Mouse (Mus musculus) layer of hippocampus, adult 8-10 months (tissue): Measurements from ENCODE around the gene Stra6. TPM values are rescaled to one million over a fixed set of nuclear protein-coding genes. Genes with fewer than 3 reads are reported as not detected.
A peak's percentile ranks its signal among the peaks of the same experiment; 100 is the strongest.

ENCODE experiments used
- DNase-seq, 2 experiments: peaks; one replicate each; pipeline ENCODE4 v3.0.0; 2022; ENCODE audit warnings: low spot score in 2 of 2
- total RNA-seq, 4 experiments: library from RNA; stranded (reverse); gene quantifications; 2 replicates each; pipeline ENCODE4 v1.2.4; 2022

Gene Stra6
- total RNA-seq, 4 experiments from 2014 or later = 17.0 to 22.6 (median 18.2) TPM

- no peak for DNase-seq
Measured at GRCm38 (mm10) chr9:58049186-58049585, 14.4 kb upstream of the Stra6 start.

DNA sequence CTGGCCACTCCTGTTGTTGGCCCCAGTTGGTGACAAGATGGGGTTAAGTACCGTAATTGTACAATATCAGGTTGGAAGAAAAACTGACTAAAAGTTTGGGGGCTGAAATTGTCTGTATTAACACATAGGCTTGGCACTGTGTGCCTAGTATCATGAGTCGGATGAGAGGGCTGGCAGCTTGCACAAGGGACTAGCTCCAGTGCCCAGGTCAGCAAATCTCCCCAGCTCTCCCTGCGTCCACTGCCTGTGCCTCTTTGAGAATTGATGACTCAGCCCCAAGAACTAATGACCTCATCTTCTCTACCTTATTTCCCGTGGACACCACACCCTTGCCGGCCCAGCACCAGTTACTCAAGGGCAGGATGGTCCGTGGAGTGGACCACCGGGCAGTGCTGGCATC lies 13.7 kb upstream of the Stra6 start:
- no peak for DNase-seq

GRCm38 (mm10) chr9:58051937-58052336 lies 11.7 kb upstream of the Stra6 start:
- no peak for DNase-seq

GRCm38 (mm10) chr9:58053102-58053501 lies 10.5 kb upstream of the Stra6 start:
- DNase-seq = peak; percentile 44 to 72

DNA sequence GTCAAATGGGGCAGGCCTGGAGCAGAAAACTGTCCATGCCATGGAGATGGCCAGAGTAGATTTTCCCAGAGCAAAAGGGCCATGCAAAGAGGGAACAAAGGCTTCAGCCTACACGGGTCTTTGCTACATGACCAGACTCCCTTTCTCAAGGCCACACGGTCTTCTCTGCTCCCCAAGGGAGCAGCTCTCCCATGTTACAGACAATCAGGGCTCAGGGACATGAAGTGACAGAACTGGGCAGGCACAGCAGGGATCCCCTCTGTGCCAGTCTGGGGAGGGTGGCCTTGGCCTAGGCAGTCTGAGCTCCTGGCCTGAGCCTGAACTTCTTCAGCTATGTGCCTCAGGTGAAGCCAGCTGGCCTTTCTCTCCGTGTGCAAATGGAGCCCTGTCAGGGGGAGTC lies 10.0 kb upstream of the Stra6 start:
- DNase-seq = no peak

- DNase-seq = no peak
Measured at GRCm38 (mm10) chr9:58054032-58054431, 9.6 kb upstream of the Stra6 start.

- DNase-seq = no peak
Measured at GRCm38 (mm10) chr9:58055666-58056065, 7.9 kb upstream of the Stra6 start.

GRCm38 (mm10) chr9:58059920-58060319 lies 3.7 kb upstream of the Stra6 start:
- DNase-seq = no peak

- DNase-seq = no peak
Measured at GRCm38 (mm10) chr9:58060677-58061667, 2.6 kb upstream of the Stra6 start.

DNA sequence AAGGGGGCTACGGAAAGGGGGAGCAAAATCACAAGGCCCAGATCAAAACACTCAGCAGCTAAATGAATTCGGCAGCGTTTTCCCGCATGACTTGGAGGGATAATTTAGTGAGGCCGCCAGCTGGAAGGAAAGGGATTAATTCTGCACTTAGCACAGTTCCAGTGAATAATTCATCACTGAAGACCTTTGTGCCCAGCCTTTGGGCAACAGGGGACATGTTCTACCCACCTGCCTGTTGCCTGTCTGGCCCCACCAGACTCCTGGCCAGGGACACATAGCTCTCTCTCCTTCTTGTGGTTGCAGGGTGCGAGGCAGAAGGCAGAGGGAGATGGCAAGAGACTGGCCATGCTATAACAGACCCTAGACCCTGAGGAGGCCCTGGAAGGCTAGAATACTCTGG lies 1.9 kb downstream of the Stra6 start:
- DNase-seq = no peak

GRCm38 (mm10) chr9:58065977-58066730 lies 2.6 kb downstream of the Stra6 start:
- no peak for DNase-seq

- peak; percentile 57 to 75 for DNase-seq
Measured at GRCm38 (mm10) chr9:58066731-58067095, 3.1 kb downstream of the Stra6 start.

- DNase-seq = no peak
Measured at GRCm38 (mm10) chr9:58067546-58067945, 4.0 kb downstream of the Stra6 start.

- no peak for DNase-seq
Measured at GRCm38 (mm10) chr9:58074561-58074960, 11.0 kb downstream of the Stra6 start.

- no peak for DNase-seq
Measured at GRCm38 (mm10) chr9:58084586-58084985, 21.0 kb downstream of the Stra6 start.

DNA sequence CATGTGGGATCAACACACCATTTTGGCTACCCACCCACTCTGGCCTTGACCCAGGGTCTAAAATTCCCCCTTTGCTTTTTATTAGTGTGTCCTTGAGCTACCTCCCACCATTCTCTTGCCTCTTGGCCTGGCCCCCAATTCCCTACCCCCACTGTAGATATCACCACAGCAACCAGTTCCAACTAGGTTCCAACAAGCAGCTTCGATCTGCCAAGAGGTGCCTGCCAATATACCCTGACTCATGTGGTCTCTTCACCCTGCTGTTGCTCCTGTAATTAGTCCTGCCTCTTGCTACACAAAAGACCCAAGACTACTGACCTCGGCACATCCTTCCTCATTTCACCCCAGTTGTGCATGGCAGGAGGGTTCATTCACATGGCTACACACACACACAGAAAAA lies 21.5 kb downstream of the Stra6 start:
- DNase-seq = peak; percentile 65 to 72

GRCm38 (mm10) chr9:58086203-58086602 lies 22.6 kb downstream of the Stra6 start:
- DNase-seq = no peak

DNA sequence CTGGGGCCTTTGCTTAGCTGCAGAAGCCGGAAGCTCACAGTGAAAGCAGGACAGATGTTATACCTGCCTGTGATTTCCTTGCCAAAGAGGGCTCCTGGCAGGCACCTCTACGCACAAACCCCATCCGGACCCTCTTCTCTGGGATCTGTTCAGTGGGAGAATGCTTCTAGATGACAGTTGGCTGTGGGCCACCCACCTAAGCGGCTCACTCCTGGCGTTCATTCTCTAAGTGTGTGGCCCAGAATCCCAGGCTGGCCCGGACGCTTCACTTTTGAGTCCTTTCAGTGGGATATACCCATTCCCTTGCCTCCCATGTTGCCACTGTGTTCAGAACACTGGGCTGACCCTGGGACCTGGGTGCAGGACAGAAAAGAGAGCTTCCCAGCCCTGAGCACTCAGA lies 23.3 kb downstream of the Stra6 start:
- no peak for DNase-seq

GRCm38 (mm10) chr9:58087277-58087998 lies 23.9 kb downstream of the Stra6 start:
- no peak for DNase-seq

- no peak for DNase-seq
Measured at GRCm38 (mm10) chr9:58091623-58092425, 28.2 kb downstream of the Stra6 start.
